Mouse (Mus musculus): ENCODE data around the gene Timp2. TPM values are rescaled to one million over a fixed set of nuclear protein-coding genes. Genes with fewer than 3 reads are reported as not detected.

Timp2 gene
- total RNA-seq (2014; rRNA removed) = 164 and 170 TPM in 2 replicates
- 102 and 118 TPM in 2 replicates for polyA plus RNA-seq (2015; fragmentation: Nextera tagmentation; extraction: Ambion mirVana)

DNA sequence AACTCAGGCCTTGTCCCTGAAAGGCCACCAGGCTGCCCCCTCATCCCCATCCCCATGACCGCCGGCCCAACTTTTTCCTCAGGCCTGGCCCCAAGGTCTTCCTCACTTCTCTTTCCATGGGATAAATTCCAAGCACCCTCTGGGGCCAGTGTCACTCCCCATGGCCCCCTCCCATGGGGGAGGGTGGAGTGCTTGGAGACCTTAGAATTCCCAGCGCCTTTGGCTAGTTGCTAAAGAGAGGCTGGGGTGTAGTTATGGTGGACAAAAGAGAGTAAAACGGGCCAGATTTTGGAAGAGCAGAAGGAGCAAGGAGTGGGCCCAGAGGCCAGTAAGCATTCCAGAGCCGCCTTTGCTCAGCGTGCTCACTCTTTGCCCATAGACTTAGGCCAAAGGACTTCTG is at the start of gene Timp2:
Gene Timp2, minus strand, starts transcription at position 101 of the 400 bp plus-strand sequence.
- H3K9me3 ChIP-seq (ENCODE audit: low read length) = no peaks in the 10 kb centered on the region
- peaks cover 23% of the 10 kb centered on the region for H3K4me1 ChIP-seq (ENCODE audit: insufficient read depth, low read length)
- H3K9ac ChIP-seq (replicated peaks; ENCODE audit: low read length) = peak within 1 kb of the TSS; percentile 95
- no peak for DNase-seq (ENCODE audit: low spot score)
- 28% methylated on average over 6 of the region's 6 CpGs for WGBS
- no peaks in the 10 kb centered on the region for H3K27me3 ChIP-seq (ENCODE audit: insufficient read depth, low read length)
- peak within 1 kb of the TSS; percentile 87 for H3K4me3 ChIP-seq (ENCODE audit: low read length)
- 0 out of 2 replicates have a peak, but pooled peaks have one; percentile 0 for ATAC-seq
- H3K36me3 ChIP-seq (ENCODE audit: insufficient read depth, low read length) = no peaks in the 10 kb centered on the region
- H3K27ac ChIP-seq = peak within 1 kb of the TSS; percentile 92
- peak within 1 kb of the TSS; percentile 96 for H3K4me2 ChIP-seq (ENCODE audit: low read depth, low read length)
- TF ChIP-seq CTCF (IDR thresholded peaks at IDR 0.05; ENCODE audit: low read depth) = no peak

DNA sequence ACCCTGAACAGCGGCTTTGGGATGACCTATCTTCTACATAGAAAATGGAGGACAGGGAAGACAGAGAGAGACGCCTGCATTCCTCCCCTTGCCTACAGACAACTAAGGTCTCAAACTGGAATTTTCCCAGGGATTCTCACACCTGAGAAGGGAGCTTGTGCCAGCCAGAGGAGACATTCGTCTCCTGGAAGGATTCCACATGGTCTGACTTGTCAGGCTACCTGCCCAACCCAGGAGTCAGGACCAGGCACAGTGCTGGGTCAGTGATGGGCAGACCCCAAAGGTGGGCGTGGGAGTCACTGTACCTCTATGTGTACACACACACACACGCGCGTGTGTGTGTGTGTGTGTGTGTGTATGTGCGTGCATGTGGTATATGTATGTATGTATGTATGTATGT is 49.8 kb upstream of the Timp2 start:
- no peak overlapping the region for H3K27ac ChIP-seq
- TF ChIP-seq CTCF (IDR thresholded peaks at IDR 0.05; ENCODE audit: low read depth) = no peak
- H3K9ac ChIP-seq (replicated peaks; ENCODE audit: low read length) = no peak overlapping the region
- peaks cover 3% of the 10 kb centered on the region; the same call in 1 of the 2 replicates for H3K4me1 ChIP-seq (ENCODE audit: insufficient read depth, low read length)
- H3K9me3 ChIP-seq (ENCODE audit: low read length) = no peaks in the 10 kb centered on the region
- DNase-seq (ENCODE audit: low spot score) = no peak
- 95% methylated on average over 8 of the region's 8 CpGs for WGBS
- no peak overlapping the region for H3K4me2 ChIP-seq (ENCODE audit: low read depth, low read length)
- H3K27me3 ChIP-seq (ENCODE audit: insufficient read depth, low read length) = no peaks in the 10 kb centered on the region
- peaks cover 21% of the 10 kb centered on the region for H3K36me3 ChIP-seq (ENCODE audit: insufficient read depth, low read length)
- ATAC-seq = no peak
- no peak overlapping the region for H3K4me3 ChIP-seq (ENCODE audit: low read length)

DNA sequence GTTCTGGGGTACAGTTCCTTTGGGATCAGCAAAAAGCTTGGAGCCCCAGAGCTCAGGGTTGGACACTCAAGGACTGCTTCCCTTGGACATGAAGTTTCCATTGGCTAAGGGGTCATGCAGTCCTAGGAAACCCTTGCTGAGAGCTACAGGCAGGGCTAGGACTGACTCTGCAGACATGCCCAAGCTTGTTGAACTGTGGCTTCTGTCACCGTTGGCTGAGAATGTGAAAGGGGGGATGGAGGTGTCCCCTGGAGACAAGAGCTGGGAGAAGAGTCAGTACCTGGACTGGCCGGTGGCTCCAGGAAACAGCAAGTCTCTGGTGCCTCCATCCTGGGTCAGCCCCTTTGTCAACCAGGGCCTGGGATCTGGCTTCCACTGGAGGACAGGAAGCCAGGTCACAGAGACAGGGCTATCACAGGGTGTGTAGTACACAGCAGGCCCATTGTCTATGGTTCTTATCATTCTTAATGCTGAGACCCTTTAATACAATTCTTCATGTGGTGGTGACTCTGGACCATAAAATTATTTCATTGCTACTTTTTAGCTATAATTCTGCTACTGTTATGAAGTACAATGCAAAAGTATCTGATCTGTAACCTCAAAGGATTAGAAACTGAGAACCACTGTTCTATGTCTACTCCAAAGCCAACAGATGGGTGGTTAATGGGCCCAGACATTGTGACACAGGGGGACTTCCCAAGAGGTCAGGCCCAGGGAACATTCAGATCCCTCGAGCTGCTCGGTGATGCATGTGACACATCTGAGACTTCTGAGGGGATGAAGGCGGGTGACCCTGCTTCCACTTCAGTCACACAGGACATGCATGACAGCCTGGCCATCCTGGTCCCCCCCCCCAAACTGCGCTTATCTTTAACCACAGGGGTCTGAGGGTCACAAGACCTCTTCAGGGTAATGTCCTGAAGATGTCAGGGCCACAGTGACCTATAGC is 48.7 kb upstream of the Timp2 start:
- Histone ChIP-seq H3K27me3 (ENCODE audit: insufficient read depth, low read length) (no peaks in the 10 kb centered on the region), H3K4me1 (ENCODE audit: insufficient read depth, low read length) (peaks cover 3% of the 10 kb centered on the region; the same call in 1 of the 2 replicates), H3K4me2 (ENCODE audit: low read depth, low read length) (no peak overlapping the region), H3K9ac (replicated peaks; ENCODE audit: low read length) (no peak overlapping the region), H3K4me3 (ENCODE audit: low read length) (no peak overlapping the region), H3K36me3 (ENCODE audit: insufficient read depth, low read length) (peaks cover 21% of the 10 kb centered on the region), H3K27ac (no peak overlapping the region), H3K9me3 (ENCODE audit: low read length) (no peaks in the 10 kb centered on the region)
- no peak for ATAC-seq
- TF ChIP-seq CTCF (IDR thresholded peaks at IDR 0.05; ENCODE audit: low read depth) = no peak
- no peak for DNase-seq (ENCODE audit: low spot score)
- WGBS = 64% methylated on average over 6 of the region's 6 CpGs

GRCm38 (mm10) chr11:118403183-118403582 is 47.6 kb upstream of the Timp2 start:
- WGBS = 98% methylated on average over 2 of the region's 2 CpGs
- H3K27me3 ChIP-seq (ENCODE audit: insufficient read depth, low read length) = no peaks in the 10 kb centered on the region
- TF ChIP-seq CTCF (IDR thresholded peaks at IDR 0.05; ENCODE audit: low read depth) = no peak

DNA sequence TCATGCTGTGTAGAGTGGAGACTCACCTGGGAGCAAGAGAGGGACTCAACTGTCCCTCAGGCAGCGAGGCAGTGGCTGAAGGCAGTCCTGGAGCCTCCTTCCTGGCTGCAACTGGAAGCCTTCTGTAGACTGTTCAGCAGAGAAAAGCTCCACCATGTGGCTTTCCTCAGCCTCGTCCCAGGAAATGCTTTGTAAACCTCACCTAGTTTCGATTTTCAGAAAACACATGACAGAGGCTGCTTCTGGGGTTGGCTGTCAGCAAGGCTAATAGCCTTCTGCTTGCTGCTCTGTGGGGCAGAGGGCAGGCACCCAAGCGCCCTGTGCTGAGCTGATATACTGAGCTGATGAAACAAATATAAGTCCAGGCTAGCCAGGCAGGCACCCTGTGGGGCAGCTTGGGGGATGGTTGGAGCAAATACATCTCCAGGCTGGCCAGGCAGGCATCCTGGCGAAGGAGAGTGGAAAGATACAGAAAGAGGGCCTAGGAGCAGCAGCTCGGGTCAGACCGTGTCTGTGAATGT is 46.3 kb upstream of the Timp2 start, which contains the start of gene Lgals3bp:
Gene Lgals3bp, minus strand, starts transcription at position 333 of the 521 bp plus-strand sequence.
- peak; percentile 77 for DNase-seq (ENCODE audit: low spot score)
- ATAC-seq = peak; percentile 81
- no peaks in the 10 kb centered on the region for H3K27me3 ChIP-seq (ENCODE audit: insufficient read depth, low read length)
- H3K4me2 ChIP-seq (ENCODE audit: low read depth, low read length) = peak within 1 kb of the TSS; percentile 27
- peak within 1 kb of the TSS; percentile 17 for H3K9ac ChIP-seq (replicated peaks; ENCODE audit: low read length)
- H3K27ac ChIP-seq = peak within 1 kb of the TSS; percentile 70
- peaks cover 3% of the 10 kb centered on the region; the same call in 1 of the 2 replicates for H3K4me1 ChIP-seq (ENCODE audit: insufficient read depth, low read length)
- TF ChIP-seq CTCF (IDR thresholded peaks at IDR 0.05; ENCODE audit: low read depth) = peak; percentile 62
- no peaks in the 10 kb centered on the region for H3K9me3 ChIP-seq (ENCODE audit: low read length)
- H3K36me3 ChIP-seq (ENCODE audit: insufficient read depth, low read length) = peaks cover 6% of the 10 kb centered on the region; the same call in 1 of the 2 replicates
- 48% methylated on average over 7 of the region's 7 CpGs for WGBS
- H3K4me3 ChIP-seq (ENCODE audit: low read length) = no peak within 1 kb of the TSS

More at GRCm38 (mm10) chr11:118403183-118403582, 47.6 kb upstream of the Timp2 start:
- Histone ChIP-seq H3K27ac (no peak overlapping the region), H3K4me2 (ENCODE audit: low read depth, low read length) (no peak overlapping the region), H3K36me3 (ENCODE audit: insufficient read depth, low read length) (peaks cover 18% of the 10 kb centered on the region), H3K9ac (replicated peaks; ENCODE audit: low read length) (no peak overlapping the region), H3K4me1 (ENCODE audit: insufficient read depth, low read length) (peaks cover 3% of the 10 kb centered on the region; the same call in 1 of the 2 replicates), H3K4me3 (ENCODE audit: low read length) (no peak overlapping the region), H3K9me3 (ENCODE audit: low read length) (no peaks in the 10 kb centered on the region)
- DNase-seq (ENCODE audit: low spot score) (no peak), ATAC-seq (no peak)

GRCm38 (mm10) chr11:118401195-118401594 is 45.7 kb upstream of the Timp2 start:
- no peak overlapping the region for H3K4me3 ChIP-seq (ENCODE audit: low read length)
- DNase-seq (ENCODE audit: low spot score) (no peak), ATAC-seq (no peak)
- H3K27ac ChIP-seq = peak overlapping the region; percentile 70
- no peaks in the 10 kb centered on the region for H3K27me3 ChIP-seq (ENCODE audit: insufficient read depth, low read length)
- H3K4me1 ChIP-seq (ENCODE audit: insufficient read depth, low read length) = peaks cover 3% of the 10 kb centered on the region; the same call in 1 of the 2 replicates
- H3K9ac ChIP-seq (replicated peaks; ENCODE audit: low read length) = no peak overlapping the region; the same call in 1 of the 2 replicates
- H3K9me3 ChIP-seq (ENCODE audit: low read length) = no peaks in the 10 kb centered on the region
- peak overlapping the region; percentile 27 for H3K4me2 ChIP-seq (ENCODE audit: low read depth, low read length)
- TF ChIP-seq CTCF (IDR thresholded peaks at IDR 0.05; ENCODE audit: low read depth) = no peak
- no peaks in the 10 kb centered on the region for H3K36me3 ChIP-seq (ENCODE audit: insufficient read depth, low read length)
- 82% methylated on average over 4 of the region's 4 CpGs for WGBS
